Mouse (Mus musculus): ENCODE data around the gene Adamtsl1. TPM values are rescaled to one million over a fixed set of nuclear protein-coding genes. Genes with fewer than 3 reads are reported as not detected.

The Adamtsl1 gene
- total and polyA plus RNA-seq, 3 experiments = 0.05 TPM; not detected in 2

- no peak for ATAC-seq (ENCODE audit: extremely low read depth, insufficient number of reproducible peaks, low FRiP score, poor library complexity, severe bottlenecking)
These were observed 792.8 kb downstream of the Adamtsl1 start for GRCm38 (mm10) chr4:86306753-86307152.

GRCm38 (mm10) chr4:86309178-86309577 is 795.2 kb downstream of the Adamtsl1 start:
- Histone ChIP-seq H3K36me3 (replicated peaks) (no peaks in the 10 kb centered on the region), H3K4me1 (ENCODE audit: insufficient read depth, low read depth, low read length) (no peaks in the 10 kb centered on the region), H3K9me3 (replicated peaks) (no peaks in the 10 kb centered on the region), H3K4me3 (ENCODE audit: low read depth, low read length) (no peak overlapping the region), H3K27me3 (ENCODE audit: insufficient read depth, low read length) (no peaks in the 10 kb centered on the region)
- ATAC-seq (ENCODE audit: extremely low read depth, insufficient number of reproducible peaks, low FRiP score, poor library complexity, severe bottlenecking) = no peak
- no peak for DNase-seq (ENCODE audit: low spot score)
- TF ChIP-seq CTCF (IDR thresholded peaks at IDR 0.05; ENCODE audit: low read depth, low read length) (no peak), GATA1 (IDR thresholded peaks at IDR 0.05; ENCODE audit: borderline replicate concordance, low read length) (no peak), GATA2 (IDR thresholded peaks at IDR 0.05; ENCODE audit: borderline replicate concordance, low read depth, low read length) (no peak), TAL1 (conservative IDR thresholded peaks at IDR 0.05; ENCODE audit: low read depth, low read length) (no peak), POLR2AphosphoS5 (IDR thresholded peaks at IDR 0.05; ENCODE audit: insufficient replicate concordance, low read depth, low read length) (no peak)

More at GRCm38 (mm10) chr4:86306753-86307152, 792.8 kb downstream of the Adamtsl1 start:
- Histone ChIP-seq H3K36me3 (replicated peaks) (no peaks in the 10 kb centered on the region), H3K4me1 (ENCODE audit: insufficient read depth, low read depth, low read length) (no peaks in the 10 kb centered on the region), H3K27me3 (ENCODE audit: insufficient read depth, low read length) (no peaks in the 10 kb centered on the region), H3K4me3 (ENCODE audit: low read depth, low read length) (no peak overlapping the region), H3K9me3 (replicated peaks) (no peaks in the 10 kb centered on the region)
- DNase-seq (ENCODE audit: low spot score) = no peak
- TF ChIP-seq TAL1 (conservative IDR thresholded peaks at IDR 0.05; ENCODE audit: low read depth, low read length) (no peak), POLR2AphosphoS5 (IDR thresholded peaks at IDR 0.05; ENCODE audit: insufficient replicate concordance, low read depth, low read length) (no peak), CTCF (IDR thresholded peaks at IDR 0.05; ENCODE audit: low read depth, low read length) (no peak), GATA2 (IDR thresholded peaks at IDR 0.05; ENCODE audit: borderline replicate concordance, low read depth, low read length) (no peak), GATA1 (IDR thresholded peaks at IDR 0.05; ENCODE audit: borderline replicate concordance, low read length) (no peak)

- no peak for ATAC-seq (ENCODE audit: extremely low read depth, insufficient number of reproducible peaks, low FRiP score, poor library complexity, severe bottlenecking)
- Histone ChIP-seq H3K4me3 (ENCODE audit: low read depth, low read length) (no peak overlapping the region), H3K4me1 (ENCODE audit: insufficient read depth, low read depth, low read length) (no peaks in the 10 kb centered on the region), H3K27me3 (ENCODE audit: insufficient read depth, low read length) (no peaks in the 10 kb centered on the region), H3K9me3 (replicated peaks) (no peaks in the 10 kb centered on the region), H3K36me3 (replicated peaks) (no peaks in the 10 kb centered on the region)
- TF ChIP-seq GATA2 (IDR thresholded peaks at IDR 0.05; ENCODE audit: borderline replicate concordance, low read depth, low read length) (no peak), CTCF (IDR thresholded peaks at IDR 0.05; ENCODE audit: low read depth, low read length) (no peak), GATA1 (IDR thresholded peaks at IDR 0.05; ENCODE audit: borderline replicate concordance, low read length) (no peak), TAL1 (conservative IDR thresholded peaks at IDR 0.05; ENCODE audit: low read depth, low read length) (no peak), POLR2AphosphoS5 (IDR thresholded peaks at IDR 0.05; ENCODE audit: insufficient replicate concordance, low read depth, low read length) (no peak)
- no peak for DNase-seq (ENCODE audit: low spot score)
These were observed 797.1 kb downstream of the Adamtsl1 start for GRCm38 (mm10) chr4:86310806-86311730.

GRCm38 (mm10) chr4:86312366-86312765 is 798.4 kb downstream of the Adamtsl1 start:
- no peak for TF ChIP-seq CTCF (IDR thresholded peaks at IDR 0.05; ENCODE audit: low read depth, low read length)
- no peak for TF ChIP-seq GATA2 (IDR thresholded peaks at IDR 0.05; ENCODE audit: borderline replicate concordance, low read depth, low read length)
- TF ChIP-seq TAL1 (conservative IDR thresholded peaks at IDR 0.05; ENCODE audit: low read depth, low read length) = no peak
- TF ChIP-seq POLR2AphosphoS5 (IDR thresholded peaks at IDR 0.05; ENCODE audit: insufficient replicate concordance, low read depth, low read length) = no peak
- no peak for TF ChIP-seq GATA1 (IDR thresholded peaks at IDR 0.05; ENCODE audit: borderline replicate concordance, low read length)
- Histone ChIP-seq H3K36me3 (replicated peaks) (no peaks in the 10 kb centered on the region), H3K9me3 (replicated peaks) (no peaks in the 10 kb centered on the region), H3K27me3 (ENCODE audit: insufficient read depth, low read length) (no peaks in the 10 kb centered on the region), H3K4me3 (ENCODE audit: low read depth, low read length) (no peak overlapping the region), H3K4me1 (ENCODE audit: insufficient read depth, low read depth, low read length) (no peaks in the 10 kb centered on the region)
- no peak for DNase-seq (ENCODE audit: low spot score)
- ATAC-seq (ENCODE audit: extremely low read depth, insufficient number of reproducible peaks, low FRiP score, poor library complexity, severe bottlenecking) = no peak

- TF ChIP-seq GATA2 (IDR thresholded peaks at IDR 0.05; ENCODE audit: borderline replicate concordance, low read depth, low read length) (no peak), TAL1 (conservative IDR thresholded peaks at IDR 0.05; ENCODE audit: low read depth, low read length) (no peak), GATA1 (IDR thresholded peaks at IDR 0.05; ENCODE audit: borderline replicate concordance, low read length) (no peak), POLR2AphosphoS5 (IDR thresholded peaks at IDR 0.05; ENCODE audit: insufficient replicate concordance, low read depth, low read length) (no peak), CTCF (IDR thresholded peaks at IDR 0.05; ENCODE audit: low read depth, low read length) (no peak)
- Histone ChIP-seq H3K36me3 (replicated peaks) (no peaks in the 10 kb centered on the region), H3K4me1 (ENCODE audit: insufficient read depth, low read depth, low read length) (no peaks in the 10 kb centered on the region), H3K4me3 (ENCODE audit: low read depth, low read length) (no peak overlapping the region), H3K9me3 (replicated peaks) (no peaks in the 10 kb centered on the region), H3K27me3 (ENCODE audit: insufficient read depth, low read length) (no peaks in the 10 kb centered on the region)
- no peak for ATAC-seq (ENCODE audit: extremely low read depth, insufficient number of reproducible peaks, low FRiP score, poor library complexity, severe bottlenecking)
- DNase-seq (ENCODE audit: low spot score) = no peak
These were observed 800.5 kb downstream of the Adamtsl1 start for GRCm38 (mm10) chr4:86314442-86314841.

GRCm38 (mm10) chr4:86315122-86315521 is 801.1 kb downstream of the Adamtsl1 start:
- H3K4me3 ChIP-seq (ENCODE audit: low read depth, low read length) = no peak overlapping the region
- no peaks in the 10 kb centered on the region for H3K4me1 ChIP-seq (ENCODE audit: insufficient read depth, low read depth, low read length)
- TF ChIP-seq CTCF (IDR thresholded peaks at IDR 0.05; ENCODE audit: low read depth, low read length) (no peak), TAL1 (conservative IDR thresholded peaks at IDR 0.05; ENCODE audit: low read depth, low read length) (no peak), POLR2AphosphoS5 (IDR thresholded peaks at IDR 0.05; ENCODE audit: insufficient replicate concordance, low read depth, low read length) (no peak), GATA2 (IDR thresholded peaks at IDR 0.05; ENCODE audit: borderline replicate concordance, low read depth, low read length) (no peak), GATA1 (IDR thresholded peaks at IDR 0.05; ENCODE audit: borderline replicate concordance, low read length) (no peak)
- no peaks in the 10 kb centered on the region for H3K36me3 ChIP-seq (replicated peaks)
- no peak for ATAC-seq (ENCODE audit: extremely low read depth, insufficient number of reproducible peaks, low FRiP score, poor library complexity, severe bottlenecking)
- no peaks in the 10 kb centered on the region for H3K9me3 ChIP-seq (replicated peaks)
- H3K27me3 ChIP-seq (ENCODE audit: insufficient read depth, low read length) = no peaks in the 10 kb centered on the region
- no peak for DNase-seq (ENCODE audit: low spot score)

All from G1E (cell line).